Mouse (Mus musculus) T-cell, adult 2 months (primary cell): ENCODE results near the gene Ppp6r1.

Source experiments
- DNase-seq: peaks from one replicate; pipeline ENCODE4 v3.0.0; 2022; ENCODE audit warnings: low spot score

Ppp6r1 gene

GRCm38 (mm10) chr7:4657521-4658127 lies 1.2 kb downstream of the Ppp6r1 start:
- no peak for DNase-seq

- DNase-seq: no peak
Observed at GRCm38 (mm10) chr7:4656818-4657217, 2.0 kb downstream of the Ppp6r1 start.

GRCm38 (mm10) chr7:4655916-4656315 lies 2.9 kb downstream of the Ppp6r1 start:
- DNase-seq: no peak

GRCm38 (mm10) chr7:4655393-4655792 lies 3.4 kb downstream of the Ppp6r1 start:
- peak; percentile 50 for DNase-seq

- DNase-seq: no peak
Observed at GRCm38 (mm10) chr7:4654221-4654620, 4.6 kb downstream of the Ppp6r1 start.

- DNase-seq: peak; percentile 90
Observed at GRCm38 (mm10) chr7:4653780-4654179, 5.0 kb downstream of the Ppp6r1 start.

GRCm38 (mm10) chr7:4653351-4653750 lies 5.5 kb downstream of the Ppp6r1 start:
- DNase-seq: no peak

GRCm38 (mm10) chr7:4652726-4653125 lies 6.1 kb downstream of the Ppp6r1 start:
- DNase-seq: no peak

- peak; percentile 81 for DNase-seq
Observed at GRCm38 (mm10) chr7:4651581-4651980, 7.2 kb downstream of the Ppp6r1 start.

- no peak for DNase-seq
Observed at GRCm38 (mm10) chr7:4647992-4648391, 10.8 kb downstream of the Ppp6r1 start.

- DNase-seq: peak; percentile 83
Observed at GRCm38 (mm10) chr7:4647291-4647690, 11.5 kb downstream of the Ppp6r1 start.

GRCm38 (mm10) chr7:4646806-4647205 lies 12.0 kb downstream of the Ppp6r1 start:
- no peak for DNase-seq

GRCm38 (mm10) chr7:4643225-4643624 lies 15.6 kb downstream of the Ppp6r1 start:
- DNase-seq: no peak

- no peak for DNase-seq
Observed at GRCm38 (mm10) chr7:4641956-4642355, 16.9 kb downstream of the Ppp6r1 start.

GRCm38 (mm10) chr7:4641155-4641554 lies 17.7 kb downstream of the Ppp6r1 start:
- DNase-seq: no peak

GRCm38 (mm10) chr7:4636179-4636578 lies 22.6 kb downstream of the Ppp6r1 start:
- DNase-seq: no peak

- DNase-seq: no peak
Observed at GRCm38 (mm10) chr7:4631031-4631430, 27.8 kb downstream of the Ppp6r1 start, which contains the start of gene Tmem86b. TSS of gene Tmem86b (minus strand) at chr7:4631422.

GRCm38 (mm10) chr7:4630198-4630597 lies 28.6 kb downstream of the Ppp6r1 start:
- no peak for DNase-seq

GRCm38 (mm10) chr7:4629586-4629985 lies 29.2 kb downstream of the Ppp6r1 start:
- no peak for DNase-seq

- DNase-seq: no peak
Observed at GRCm38 (mm10) chr7:4625928-4626327, 32.9 kb downstream of the Ppp6r1 start.

GRCm38 (mm10) chr7:4624343-4624742 lies 34.5 kb downstream of the Ppp6r1 start:
- peak; percentile 47 for DNase-seq

- peak; percentile 67 for DNase-seq
Observed at GRCm38 (mm10) chr7:4623544-4624189, 35.2 kb downstream of the Ppp6r1 start.

- DNase-seq: peak; percentile 23
Observed at GRCm38 (mm10) chr7:4619979-4620378, 38.8 kb downstream of the Ppp6r1 start.
